Mouse (Mus musculus) liver, embryonic 15.5 days (tissue): ENCODE measurements around the gene Dhx30. TPM values are rescaled to one million over a fixed set of nuclear protein-coding genes. Genes with fewer than 3 reads are reported as not detected.

Experiments used
- ATAC-seq: fragments of 200-750 bp; cut with Nextera tagmentation; 2 replicates; pipeline ENCODE4 v1.8.0; 2017; ENCODE audit warnings: moderate number of reproducible peaks, mild to moderate bottlenecking, moderate library complexity; ENCODE audit not compliant: insufficient read depth
- H3K27ac ChIP-seq: fragments of 300-500 bp; sonication (generic); replicated peaks from 2 replicates; pipeline ENCODE4 v1.5.1; 2015; ENCODE audit warnings: mild to moderate bottlenecking, inconsistent platforms
- H3K27me3 ChIP-seq: fragments of 300-500 bp; sonication (generic); 2 replicates; pipeline ENCODE4 v1.6.1; 2015; ENCODE audit warnings: mild to moderate bottlenecking, inconsistent platforms
- H3K36me3 ChIP-seq: fragments of 300-500 bp; sonication (generic); replicated peaks from 2 replicates; pipeline ENCODE4 v1.6.1; 2015; ENCODE audit warnings: moderate library complexity, mild to moderate bottlenecking, inconsistent platforms
- H3K4me1 ChIP-seq: fragments of 300-500 bp; sonication (generic); replicated peaks from 2 replicates; pipeline ENCODE4 v1.6.1; 2015; ENCODE audit warnings: inconsistent platforms
- H3K4me2 ChIP-seq: fragments of 300-500 bp; sonication (generic); 2 replicates; pipeline ENCODE4 v1.6.1; 2015; ENCODE audit warnings: moderate library complexity, mild to moderate bottlenecking, inconsistent platforms
- H3K4me3 ChIP-seq: fragments of 300-500 bp; sonication (generic); replicated peaks from 2 replicates; pipeline ENCODE4 v1.5.1; 2015; ENCODE audit warnings: mild to moderate bottlenecking, inconsistent platforms
- H3K9ac ChIP-seq: fragments of 300-500 bp; sonication (generic); 2 replicates; pipeline ENCODE4 v1.6.1; 2015; ENCODE audit warnings: moderate library complexity, mild to moderate bottlenecking, inconsistent platforms
- H3K9me3 ChIP-seq: fragments of 300-500 bp; sonication (generic); replicated peaks from 2 replicates; pipeline ENCODE4 v1.6.1; 2016; ENCODE audit warnings: inconsistent platforms
- WGBS: fragments of 180-500 bp; shearing (Covaris S2); methylation state at CpG from one replicate; pipeline ENCODE4 v1.1.7; 2015; ENCODE audit warnings: mixed read lengths; ENCODE audit not compliant: insufficient replicate concordance; 5-methylcytosine and 5-hydroxymethylcytosine counted together
- polyA plus RNA-seq: library from polyadenylated mRNA; unstranded; fragments of >200 nt; fragmentation: Nextera tagmentation; extraction: Ambion mirVana; gene quantifications from 2 replicates; pipeline ENCODE4 v1.2.1, GENCODE M21; 2015

The Dhx30 gene
- polyA plus RNA-seq, 1 experiment from 2014 or later: 32.4 TPM

DNA sequence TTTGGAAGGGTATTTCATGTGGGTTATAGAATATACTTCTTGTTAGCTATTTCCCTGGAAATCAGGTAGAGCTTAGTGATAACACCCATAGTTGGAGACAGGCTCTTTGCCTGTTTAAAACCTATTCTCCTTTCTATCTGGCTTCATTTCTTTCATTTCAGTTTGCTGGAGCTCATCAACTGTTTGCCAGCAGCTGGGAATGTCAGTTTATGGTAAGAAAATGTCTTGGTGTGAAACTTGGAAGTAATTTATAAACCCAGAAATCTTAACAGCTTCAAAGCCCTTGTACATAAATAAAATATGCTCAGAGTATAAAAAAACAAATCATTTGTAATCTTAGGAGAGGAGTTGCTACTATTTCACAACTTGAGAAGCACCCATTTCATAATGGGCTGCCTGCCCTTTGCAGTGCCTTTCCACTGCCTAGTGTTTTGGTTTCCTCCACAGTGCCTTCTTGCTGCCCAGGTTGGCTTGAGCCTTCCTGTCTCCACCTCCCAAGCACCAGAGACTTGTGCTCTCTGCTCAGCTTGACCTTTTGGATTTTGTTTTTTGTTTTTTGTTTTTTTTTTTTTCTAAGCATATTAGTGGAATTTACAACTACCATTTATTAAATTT lies 71.8 kb downstream of the Dhx30 start:
- no peaks in the 10 kb centered on the region for H3K4me1 ChIP-seq
- H3K36me3 ChIP-seq: no peaks in the 10 kb centered on the region
- H3K9me3 ChIP-seq: no peaks in the 10 kb centered on the region
- no peak overlapping the region for H3K4me2 ChIP-seq
- no peak for ATAC-seq
- H3K4me3 ChIP-seq: no peak overlapping the region
- H3K27me3 ChIP-seq: no peaks in the 10 kb centered on the region
- H3K9ac ChIP-seq: no peak overlapping the region
- H3K27ac ChIP-seq: no peak overlapping the region

DNA sequence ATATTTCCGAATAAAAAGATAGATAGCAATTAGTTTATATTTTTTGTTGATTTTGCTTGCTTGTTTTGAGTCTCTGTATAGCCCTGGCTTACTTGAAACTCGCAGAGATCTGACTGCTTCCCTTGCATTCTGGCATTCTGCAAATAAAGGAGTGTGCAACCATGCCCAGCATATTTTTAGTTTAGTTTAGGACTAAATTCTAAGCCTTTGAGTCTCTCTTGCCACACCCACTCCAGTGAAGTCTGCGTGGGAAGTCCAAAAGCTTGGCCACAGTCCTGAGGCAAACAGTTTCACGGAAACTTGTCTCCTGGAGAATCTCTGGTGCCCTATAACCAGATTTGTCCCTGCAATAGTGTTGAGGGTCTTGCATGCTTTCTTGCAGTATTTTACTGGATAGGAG lies 73.3 kb downstream of the Dhx30 start:
- no peak overlapping the region for H3K27ac ChIP-seq
- H3K4me3 ChIP-seq: no peak overlapping the region
- no peaks in the 10 kb centered on the region for H3K27me3 ChIP-seq
- H3K9ac ChIP-seq: no peak overlapping the region
- no peaks in the 10 kb centered on the region for H3K4me1 ChIP-seq
- H3K36me3 ChIP-seq: no peaks in the 10 kb centered on the region
- no peak overlapping the region for H3K4me2 ChIP-seq
- no peak for ATAC-seq
- 58% methylated on average over 4 of the region's 4 CpGs for WGBS
- H3K9me3 ChIP-seq: no peaks in the 10 kb centered on the region

DNA sequence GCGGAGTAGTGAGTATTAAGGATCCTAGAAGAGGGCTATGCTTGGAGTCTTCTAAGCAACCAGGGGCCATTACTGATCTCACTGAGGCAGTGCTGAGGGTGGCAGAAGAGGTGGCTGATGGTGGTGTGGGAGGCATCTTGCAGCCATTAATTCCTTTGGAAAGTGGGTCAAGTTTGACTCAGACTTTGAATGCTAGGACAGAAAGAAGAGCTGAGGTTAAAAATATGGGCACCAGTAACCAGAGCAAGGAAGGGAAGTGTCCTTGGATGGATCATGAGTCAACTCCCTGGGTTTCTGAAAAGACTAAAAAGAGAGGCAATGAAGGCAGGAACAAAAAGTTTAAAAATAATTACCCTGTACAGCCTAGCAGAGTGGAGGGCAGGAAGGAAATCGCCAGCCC lies 79.1 kb downstream of the Dhx30 start:
- H3K9me3 ChIP-seq: no peaks in the 10 kb centered on the region
- no peaks in the 10 kb centered on the region for H3K27me3 ChIP-seq
- peaks cover 27% of the 10 kb centered on the region for H3K36me3 ChIP-seq
- H3K27ac ChIP-seq: no peak overlapping the region
- ATAC-seq: no peak
- no peaks in the 10 kb centered on the region for H3K4me1 ChIP-seq
- no peak overlapping the region for H3K4me2 ChIP-seq
- H3K4me3 ChIP-seq: no peak overlapping the region
- WGBS: 61% methylated on average over 2 of the region's 2 CpGs
- H3K9ac ChIP-seq: no peak overlapping the region

DNA sequence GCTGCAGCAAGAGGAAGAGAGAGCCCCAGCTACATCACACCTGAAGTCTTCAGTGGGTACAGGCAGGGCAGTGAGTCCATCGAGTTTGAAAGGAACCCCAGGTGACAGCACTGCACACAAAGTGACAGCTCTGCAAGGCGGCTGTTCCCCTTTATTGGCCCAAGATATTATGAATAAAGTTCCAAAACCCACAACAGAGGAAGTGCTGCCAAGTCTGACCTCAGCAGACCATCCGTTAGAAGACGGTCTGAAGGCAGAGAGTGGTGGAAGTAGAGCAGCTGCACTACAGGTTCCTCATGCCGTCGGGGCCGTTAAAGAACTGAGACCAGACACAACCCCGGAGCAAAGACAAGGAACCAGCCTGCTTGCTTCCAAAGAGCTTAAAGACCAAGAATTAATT lies 79.7 kb downstream of the Dhx30 start:
- H3K4me1 ChIP-seq: no peaks in the 10 kb centered on the region
- no peaks in the 10 kb centered on the region for H3K9me3 ChIP-seq
- no peak overlapping the region for H3K4me3 ChIP-seq
- no peaks in the 10 kb centered on the region for H3K27me3 ChIP-seq
- H3K4me2 ChIP-seq: no peak overlapping the region
- H3K36me3 ChIP-seq: peaks cover 28% of the 10 kb centered on the region
- ATAC-seq: no peak
- H3K27ac ChIP-seq: no peak overlapping the region
- 13% methylated on average over 8 of the region's 8 CpGs for WGBS
- H3K9ac ChIP-seq: no peak overlapping the region

DNA sequence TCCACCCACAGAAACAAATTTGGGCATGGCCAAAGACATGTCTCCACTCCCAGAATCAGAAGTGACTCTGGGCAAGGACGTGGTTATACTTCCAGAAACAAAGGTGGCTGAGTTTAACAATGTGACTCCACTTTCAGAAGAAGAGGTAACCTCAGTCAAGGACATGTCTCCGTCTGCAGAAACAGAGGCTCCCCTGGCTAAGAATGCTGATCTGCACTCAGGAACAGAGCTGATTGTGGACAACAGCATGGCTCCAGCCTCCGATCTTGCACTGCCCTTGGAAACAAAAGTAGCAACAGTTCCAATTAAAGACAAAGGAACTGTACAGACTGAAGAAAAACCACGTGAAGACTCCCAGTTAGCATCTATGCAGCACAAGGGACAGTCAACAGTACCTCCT lies 82.5 kb downstream of the Dhx30 start:
- no peak for ATAC-seq
- Histone ChIP-seq H3K9me3 (no peaks in the 10 kb centered on the region), H3K36me3 (peaks cover 30% of the 10 kb centered on the region), H3K4me3 (no peak overlapping the region), H3K9ac (no peak overlapping the region), H3K27me3 (no peaks in the 10 kb centered on the region), H3K4me2 (no peak overlapping the region), H3K4me1 (no peaks in the 10 kb centered on the region), H3K27ac (no peak overlapping the region)
- 64% methylated on average over 4 of the region's 4 CpGs for WGBS

Other genes starting within 250 kb of the Dhx30 start
- gene Cdc25a, start 242.3 kb downstream of the Dhx30 start, polyA plus RNA-seq: 12.7 and 13.3 TPM in 2 replicates
- gene Map4, start 186.4 kb downstream of the Dhx30 start, polyA plus RNA-seq: 11.9 and 12.7 TPM in 2 replicates
- 29.8 and 30.9 TPM in 2 replicates for gene Smarcc1, start 122 bp downstream of the Dhx30 start, polyA plus RNA-seq
- 0.29 and 0.40 TPM in 2 replicates for gene Cspg5, start 126.0 kb upstream of the Dhx30 start, polyA plus RNA-seq
- 6.9 and 7.4 TPM in 2 replicates for gene Elp6, start 187.3 kb upstream of the Dhx30 start, polyA plus RNA-seq
- 26.8 and 32.7 TPM in 2 replicates for gene Scap, start 215.5 kb upstream of the Dhx30 start, polyA plus RNA-seq